Mouse (Mus musculus) ES-E14 (cell line): ENCODE measurements at regions not wholly inside any gene's neighbourhood (a gene's known extent, or its start where the extent isn't known, plus 50 kb on each side); places are given as distances from the start of the nearest gene placed in this dataset.

Experiments
- MAFK ChIP-seq: IDR thresholded peaks from 2 replicates; pipeline ENCODE4 v1.6.1; 2014; ENCODE audit warnings: mild to moderate bottlenecking, low read depth, low read length, inconsistent platforms; ENCODE audit not compliant: insufficient read depth
- ZNF384 ChIP-seq: IDR thresholded peaks from 2 replicates; pipeline ENCODE4 v1.6.1; 2012; ENCODE audit warnings: low read depth, low read length, inconsistent platforms

DNA sequence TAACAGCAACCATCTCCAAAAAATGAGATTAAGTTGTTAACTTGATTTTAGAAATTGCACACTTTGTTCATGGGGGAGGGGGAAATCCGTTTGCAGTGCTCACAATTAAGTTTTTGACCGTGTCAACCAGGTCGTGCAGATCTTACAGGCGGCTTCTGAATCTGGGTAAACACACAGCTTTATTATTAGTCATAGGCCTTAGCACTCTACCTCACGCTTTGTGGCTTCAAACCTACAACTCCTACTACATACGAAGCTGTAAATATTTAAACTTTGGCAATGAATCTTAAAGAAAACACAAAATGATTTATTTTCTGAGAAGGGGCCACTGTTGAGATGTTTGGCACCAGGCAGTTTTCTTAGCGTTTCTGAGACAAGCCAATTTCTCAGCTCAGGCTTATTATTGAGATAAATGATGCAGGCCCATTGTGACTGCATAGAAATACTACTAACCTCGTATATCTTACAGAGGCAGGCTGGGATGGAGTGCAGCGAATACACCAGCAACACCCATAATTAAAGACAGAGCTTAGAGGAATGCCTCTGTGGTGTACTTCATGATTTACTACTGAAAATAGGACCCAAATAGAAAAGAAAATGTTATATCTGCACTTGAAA, 173.8 kb upstream of the Tll1 start:
- TF ChIP-seq ZNF384 = no peak
- no peak for TF ChIP-seq MAFK
